Mouse (Mus musculus) heart, postnatal 4 days (tissue): ENCODE results near the gene Tspan14. TPM values are rescaled to one million over a fixed set of nuclear protein-coding genes. Genes with fewer than 3 reads are reported as not detected.

ENCODE experiments used
- DNase-seq: peaks from one replicate; pipeline ENCODE4 v3.0.0; 2021
- total RNA-seq, 2 experiments: library from RNA; stranded (reverse); gene quantifications; 2 replicates each; pipeline ENCODE4 v1.2.3; 2021

The Tspan14 gene
- total RNA-seq, 2 experiments from 2014 or later = 25.9 to 28.6 TPM

- no peak for DNase-seq
Measured at GRCm38 (mm10) chr14:40874565-40874964, 92.0 kb downstream of the Tspan14 start.

- DNase-seq = no peak
Measured at GRCm38 (mm10) chr14:40873961-40874360, 92.6 kb downstream of the Tspan14 start.

GRCm38 (mm10) chr14:40870598-40870997 lies 96.0 kb downstream of the Tspan14 start:
- no peak for DNase-seq

GRCm38 (mm10) chr14:40864811-40865514 lies 101.6 kb downstream of the Tspan14 start:
- DNase-seq = no peak

GRCm38 (mm10) chr14:40863659-40864058 lies 102.9 kb downstream of the Tspan14 start:
- no peak for DNase-seq

- DNase-seq = no peak
Measured at GRCm38 (mm10) chr14:40863022-40863421, 103.6 kb downstream of the Tspan14 start.

Other genes with a start within 250 kb of the Tspan14 start
- 1 to 10 TPM; 1.5 to 1.6 TPM for gene Sh2d4b, start 73.5 kb downstream of the Tspan14 start, total RNA-seq
- gene Fam213a, start 47.0 kb upstream of the Tspan14 start, total RNA-seq = 10 to 100 TPM; 15.3 to 17.3 TPM
- gene Dydc2, start 102.4 kb upstream of the Tspan14 start, total RNA-seq = not detected
- not detected for gene Dydc1, start 106.1 kb upstream of the Tspan14 start, total RNA-seq
- under 1 TPM in 1 of 2 experiments, not detected in 1; 0.19 TPM for gene Mat1a, start 138.2 kb upstream of the Tspan14 start, total RNA-seq
- gene Sftpa1, start 165.0 kb upstream of the Tspan14 start, total RNA-seq = not detected
- gene Mbl1, start 184.7 kb upstream of the Tspan14 start, total RNA-seq = not detected
- gene Sftpd, start 218.3 kb upstream of the Tspan14 start, total RNA-seq = not detected